Mouse (Mus musculus): ENCODE data around the gene Ssbp4. TPM values are rescaled to one million over a fixed set of nuclear protein-coding genes. Genes with fewer than 3 reads are reported as not detected.
"Not testable (repeated sequence)": the region's sequence is repeated elsewhere in the genome, so short reads cannot be mapped to it uniquely, and the experiment has no call there.

The Ssbp4 gene
- polyA plus RNA-seq, 1 experiment from 2014 or later: 63.2 TPM

DNA sequence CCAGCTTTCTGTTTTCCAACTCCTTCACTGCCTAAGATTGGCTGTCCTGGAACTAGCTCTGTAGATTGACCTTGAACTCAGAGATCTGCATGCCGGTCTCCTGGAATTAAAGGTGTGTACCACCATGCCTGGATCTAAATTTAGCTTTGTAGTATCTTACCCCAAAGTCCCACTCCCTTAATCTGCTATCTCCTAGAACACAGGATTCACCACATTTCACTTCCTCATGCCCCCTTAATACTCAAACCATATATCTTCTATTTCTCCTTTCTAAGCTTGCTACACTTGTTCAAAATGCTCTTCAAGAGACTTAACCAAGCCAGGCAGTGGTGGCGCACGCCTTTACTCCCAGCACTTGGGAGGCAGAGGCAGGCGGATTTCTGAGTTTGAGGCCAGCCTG is 20.7 kb downstream of the Ssbp4 start:
- not testable (repeated sequence) for H3K4me3 ChIP-seq (ENCODE audit: low read length); H3K9ac ChIP-seq (ENCODE audit: low read depth, low read length); H3K27ac ChIP-seq (ENCODE audit: low read length); H3K9me3 ChIP-seq (ENCODE audit: control insufficient read depth, low read length); H3K27me3 ChIP-seq (replicated peaks; ENCODE audit: control insufficient read depth, insufficient read depth, low read length); H3K4me2 ChIP-seq (ENCODE audit: low read depth, low read length); H3K4me1 ChIP-seq (ENCODE audit: control insufficient read depth, insufficient read depth, low read length); ATAC-seq
- peaks cover 24% of the 10 kb centered on the region for H3K36me3 ChIP-seq (ENCODE audit: control insufficient read depth, insufficient read depth, low read length)
- WGBS: 89% methylated on average over 4 of the region's 4 CpGs

DNA sequence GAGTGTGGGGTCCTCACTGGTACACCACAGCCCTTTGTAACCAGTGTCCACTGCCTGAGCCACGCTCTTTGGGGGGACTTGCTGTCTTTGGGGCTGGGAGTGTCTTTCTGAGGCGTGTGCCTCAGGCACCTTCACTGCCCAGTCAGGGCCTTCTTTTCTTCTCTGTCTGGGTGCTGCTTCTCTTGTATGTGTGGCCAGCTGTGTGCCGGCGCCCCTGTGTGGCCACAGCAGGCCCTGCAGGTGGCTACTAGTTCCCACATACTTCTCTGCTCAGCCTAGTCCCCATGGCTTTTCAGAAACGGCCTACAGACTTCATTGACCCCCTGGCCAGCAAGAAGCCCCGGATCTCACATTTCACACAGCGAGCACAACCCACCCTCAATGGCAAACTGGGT is 23.4 kb downstream of the Ssbp4 start:
- Histone ChIP-seq H3K9ac (ENCODE audit: low read depth, low read length) (no peak overlapping the region), H3K4me3 (ENCODE audit: low read length) (no peak overlapping the region), H3K27ac (ENCODE audit: low read length) (no peak overlapping the region), H3K4me1 (ENCODE audit: control insufficient read depth, insufficient read depth, low read length) (no peaks in the 10 kb centered on the region), H3K27me3 (replicated peaks; ENCODE audit: control insufficient read depth, insufficient read depth, low read length) (no peaks in the 10 kb centered on the region), H3K9me3 (ENCODE audit: control insufficient read depth, low read length) (no peaks in the 10 kb centered on the region), H3K4me2 (ENCODE audit: low read depth, low read length) (no peak overlapping the region), H3K36me3 (ENCODE audit: control insufficient read depth, insufficient read depth, low read length) (peaks cover 33% of the 10 kb centered on the region; the same call in 1 of the 2 replicates)
- 40% methylated on average over 7 of the region's 7 CpGs for WGBS
- peak; percentile 54; the same call in 1 of the 2 replicates for ATAC-seq

- Histone ChIP-seq H3K27me3 (replicated peaks; ENCODE audit: control insufficient read depth, insufficient read depth, low read length) (no peaks in the 10 kb centered on the region), H3K27ac (ENCODE audit: low read length) (no peak overlapping the region), H3K36me3 (ENCODE audit: control insufficient read depth, insufficient read depth, low read length) (peaks cover 33% of the 10 kb centered on the region; the same call in 1 of the 2 replicates), H3K4me3 (ENCODE audit: low read length) (no peak overlapping the region), H3K9me3 (ENCODE audit: control insufficient read depth, low read length) (no peaks in the 10 kb centered on the region), H3K4me2 (ENCODE audit: low read depth, low read length) (no peak overlapping the region), H3K4me1 (ENCODE audit: control insufficient read depth, insufficient read depth, low read length) (no peaks in the 10 kb centered on the region), H3K9ac (ENCODE audit: low read depth, low read length) (no peak overlapping the region)
- WGBS: 90% methylated on average over 9 of the region's 9 CpGs
- peak; percentile 4; the same call in 1 of the 2 replicates for ATAC-seq
These were observed 23.9 kb downstream of the Ssbp4 start for GRCm38 (mm10) chr8:70584606-70585257.

GRCm38 (mm10) chr8:70583476-70584387 is 24.9 kb downstream of the Ssbp4 start:
- no peaks in the 10 kb centered on the region for H3K27me3 ChIP-seq (replicated peaks; ENCODE audit: control insufficient read depth, insufficient read depth, low read length)
- peaks cover 33% of the 10 kb centered on the region; the same call in 1 of the 2 replicates for H3K36me3 ChIP-seq (ENCODE audit: control insufficient read depth, insufficient read depth, low read length)
- ATAC-seq: no peak
- 91% methylated on average over 18 of the region's 18 CpGs for WGBS
- H3K9ac ChIP-seq (ENCODE audit: low read depth, low read length): no peak overlapping the region
- H3K9me3 ChIP-seq (ENCODE audit: control insufficient read depth, low read length): no peaks in the 10 kb centered on the region
- no peak overlapping the region for H3K4me3 ChIP-seq (ENCODE audit: low read length)
- H3K4me2 ChIP-seq (ENCODE audit: low read depth, low read length): no peak overlapping the region
- no peaks in the 10 kb centered on the region for H3K4me1 ChIP-seq (ENCODE audit: control insufficient read depth, insufficient read depth, low read length)
- no peak overlapping the region for H3K27ac ChIP-seq (ENCODE audit: low read length)

GRCm38 (mm10) chr8:70577207-70577606 is 31.5 kb downstream of the Ssbp4 start:
- Histone ChIP-seq H3K9ac (ENCODE audit: low read depth, low read length) (no peak overlapping the region), H3K4me2 (ENCODE audit: low read depth, low read length) (no peak overlapping the region), H3K9me3 (ENCODE audit: control insufficient read depth, low read length) (no peaks in the 10 kb centered on the region), H3K36me3 (ENCODE audit: control insufficient read depth, insufficient read depth, low read length) (peaks cover 13% of the 10 kb centered on the region; the same call in 1 of the 2 replicates), H3K27me3 (replicated peaks; ENCODE audit: control insufficient read depth, insufficient read depth, low read length) (no peaks in the 10 kb centered on the region), H3K4me1 (ENCODE audit: control insufficient read depth, insufficient read depth, low read length) (no peaks in the 10 kb centered on the region), H3K27ac (ENCODE audit: low read length) (no peak overlapping the region), H3K4me3 (ENCODE audit: low read length) (no peak overlapping the region)
- ATAC-seq: no peak
- 96% methylated on average over 3 of the region's 3 CpGs for WGBS

GRCm38 (mm10) chr8:70574915-70575314 is 33.8 kb downstream of the Ssbp4 start:
- no peaks in the 10 kb centered on the region; the same call in 1 of the 2 replicates for H3K36me3 ChIP-seq (ENCODE audit: control insufficient read depth, insufficient read depth, low read length)
- WGBS: 77% methylated on average over 4 of the region's 4 CpGs
- H3K9me3 ChIP-seq (ENCODE audit: control insufficient read depth, low read length): no peaks in the 10 kb centered on the region
- no peak overlapping the region for H3K4me2 ChIP-seq (ENCODE audit: low read depth, low read length)
- no peak for ATAC-seq
- H3K4me1 ChIP-seq (ENCODE audit: control insufficient read depth, insufficient read depth, low read length): no peaks in the 10 kb centered on the region
- H3K27ac ChIP-seq (ENCODE audit: low read length): no peak overlapping the region
- H3K9ac ChIP-seq (ENCODE audit: low read depth, low read length): no peak overlapping the region
- H3K4me3 ChIP-seq (ENCODE audit: low read length): no peak overlapping the region
- H3K27me3 ChIP-seq (replicated peaks; ENCODE audit: control insufficient read depth, insufficient read depth, low read length): no peaks in the 10 kb centered on the region

GRCm38 (mm10) chr8:70574302-70574701 is 34.4 kb downstream of the Ssbp4 start:
- Histone ChIP-seq H3K27ac (ENCODE audit: low read length) (no peak overlapping the region), H3K36me3 (ENCODE audit: control insufficient read depth, insufficient read depth, low read length) (no peaks in the 10 kb centered on the region; the same call in 1 of the 2 replicates), H3K9ac (ENCODE audit: low read depth, low read length) (no peak overlapping the region), H3K4me3 (ENCODE audit: low read length) (no peak overlapping the region), H3K9me3 (ENCODE audit: control insufficient read depth, low read length) (no peaks in the 10 kb centered on the region), H3K4me1 (ENCODE audit: control insufficient read depth, insufficient read depth, low read length) (no peaks in the 10 kb centered on the region), H3K27me3 (replicated peaks; ENCODE audit: control insufficient read depth, insufficient read depth, low read length) (no peaks in the 10 kb centered on the region), H3K4me2 (ENCODE audit: low read depth, low read length) (no peak overlapping the region)
- ATAC-seq: no peak

DNA sequence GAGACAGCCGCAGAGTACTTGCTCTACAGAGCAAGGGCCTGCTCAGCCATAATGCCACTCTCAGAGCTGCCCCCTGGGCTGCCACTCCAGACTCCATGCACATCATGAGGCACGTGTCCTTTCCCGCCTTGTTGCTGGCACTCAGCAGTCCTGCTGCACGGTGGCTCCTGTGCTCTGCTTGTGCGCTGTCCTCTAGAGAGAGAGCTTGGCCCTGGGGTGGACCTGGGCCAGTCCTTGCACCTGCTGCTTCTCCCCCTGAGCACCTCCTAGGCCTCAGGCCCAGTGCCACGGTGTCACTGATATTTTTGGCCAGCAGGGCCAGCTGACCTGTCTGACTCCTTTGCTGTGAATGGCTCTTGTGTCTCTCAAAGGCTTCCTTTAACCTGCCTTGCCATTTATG is 37.7 kb downstream of the Ssbp4 start:
- no peak for ATAC-seq
- Histone ChIP-seq H3K27ac (ENCODE audit: low read length) (no peak overlapping the region), H3K4me2 (ENCODE audit: low read depth, low read length) (no peak overlapping the region), H3K4me1 (ENCODE audit: control insufficient read depth, insufficient read depth, low read length) (no peaks in the 10 kb centered on the region; the same call in 1 of the 2 replicates), H3K9me3 (ENCODE audit: control insufficient read depth, low read length) (no peaks in the 10 kb centered on the region), H3K27me3 (replicated peaks; ENCODE audit: control insufficient read depth, insufficient read depth, low read length) (no peaks in the 10 kb centered on the region), H3K36me3 (ENCODE audit: control insufficient read depth, insufficient read depth, low read length) (no peaks in the 10 kb centered on the region; the same call in 1 of the 2 replicates), H3K9ac (ENCODE audit: low read depth, low read length) (no peak overlapping the region), H3K4me3 (ENCODE audit: low read length) (no peak overlapping the region)
- WGBS: 82% methylated on average over 6 of the region's 6 CpGs

GRCm38 (mm10) chr8:70570360-70570759 is 38.3 kb downstream of the Ssbp4 start:
- Histone ChIP-seq H3K9me3 (ENCODE audit: control insufficient read depth, low read length) (no peaks in the 10 kb centered on the region), H3K4me2 (ENCODE audit: low read depth, low read length) (no peak overlapping the region), H3K36me3 (ENCODE audit: control insufficient read depth, insufficient read depth, low read length) (no peaks in the 10 kb centered on the region; the same call in 1 of the 2 replicates), H3K4me1 (ENCODE audit: control insufficient read depth, insufficient read depth, low read length) (peaks cover 3% of the 10 kb centered on the region; the same call in 1 of the 2 replicates), H3K27me3 (replicated peaks; ENCODE audit: control insufficient read depth, insufficient read depth, low read length) (no peaks in the 10 kb centered on the region), H3K4me3 (ENCODE audit: low read length) (no peak overlapping the region), H3K27ac (ENCODE audit: low read length) (no peak overlapping the region), H3K9ac (ENCODE audit: low read depth, low read length) (no peak overlapping the region)
- ATAC-seq: no peak

All from intestine, embryonic 16.5 days (tissue).